Mouse (Mus musculus): ENCODE data around the gene Bnc2.

DNA sequence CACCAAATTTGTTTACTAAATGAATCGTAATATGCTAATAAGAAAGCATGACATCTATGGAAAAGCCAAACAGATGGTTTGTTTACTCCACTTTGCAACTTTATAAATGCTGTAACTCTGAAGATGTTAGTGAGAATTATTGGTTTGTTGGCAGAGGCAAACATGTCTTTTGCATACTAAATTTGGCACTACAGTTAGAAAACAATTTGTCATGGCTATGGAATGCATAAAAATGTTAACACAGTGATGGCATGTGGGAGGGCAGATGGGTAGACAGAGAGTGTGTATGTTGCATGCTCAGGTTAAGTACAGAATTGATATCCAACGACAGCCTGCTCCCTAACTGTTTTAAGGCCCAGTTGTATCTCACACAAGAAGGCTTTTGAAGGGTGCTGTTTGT is 392.4 kb downstream of the Bnc2 start:
- no peak for TF ChIP-seq CTCF (IDR thresholded peaks at IDR 0.05; ENCODE audit: extremely low read depth, insufficient read length, insufficient replicate concordance, low read depth, low read length)
- TF ChIP-seq POLR2A (IDR thresholded peaks at IDR 0.05; ENCODE audit: low read depth, low read length): no peak
